Mouse (Mus musculus): ENCODE data around the gene Mecom.

DNA sequence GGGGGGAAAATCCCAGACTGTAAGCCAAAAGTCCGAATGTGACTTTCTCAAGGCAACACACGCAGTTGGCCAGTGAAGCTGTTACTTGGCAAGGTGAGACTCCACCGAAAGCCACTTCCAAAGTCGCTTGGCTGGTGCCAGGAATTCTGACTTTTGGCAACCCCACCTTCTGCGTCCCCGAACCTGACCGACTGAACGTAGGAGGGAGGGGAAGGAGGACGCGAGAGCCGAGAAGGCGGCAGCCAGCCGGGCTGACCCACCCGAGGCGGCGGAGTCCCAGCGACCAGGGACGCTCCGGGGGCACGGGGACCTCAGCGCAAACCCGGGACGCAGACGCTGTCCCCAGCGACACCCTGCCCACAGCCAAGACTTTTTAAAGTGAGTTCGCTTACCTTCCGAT, 535.7 kb downstream of the Mecom start:
- TF ChIP-seq POLR2A (IDR thresholded peaks at IDR 0.05; ENCODE audit: borderline replicate concordance, low read depth, low read length) (no peak), CTCF (IDR thresholded peaks at IDR 0.05; ENCODE audit: low read depth, low read length) (no peak)
